Mouse (Mus musculus) lung, postnatal 4 days (tissue): ENCODE data around the gene Tpra1.

ENCODE experiments used
- DNase-seq, 2 experiments: peaks; one replicate each; pipeline ENCODE4 v3.0.0; 2021

The Tpra1 gene

DNA sequence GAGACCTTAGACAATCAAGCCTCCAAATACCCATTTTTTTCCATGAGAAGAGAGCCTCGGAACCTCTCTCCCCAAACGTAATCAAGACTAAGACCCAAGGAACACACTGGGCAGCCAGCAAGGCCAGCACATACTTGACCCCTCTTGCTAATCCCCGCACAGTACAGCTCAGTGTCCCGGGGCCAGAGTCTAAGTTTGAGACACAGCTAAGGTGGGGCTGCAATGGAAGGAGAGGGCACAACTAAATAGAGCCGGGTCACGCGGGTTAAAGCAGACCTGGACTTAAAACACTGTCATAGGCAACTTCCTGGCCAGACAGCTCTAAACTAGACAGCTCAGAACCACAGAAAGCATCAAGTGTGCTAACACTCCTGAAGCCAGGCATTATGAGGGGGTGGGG, 11.2 kb upstream of the Tpra1 start:
- DNase-seq = no peak

DNA sequence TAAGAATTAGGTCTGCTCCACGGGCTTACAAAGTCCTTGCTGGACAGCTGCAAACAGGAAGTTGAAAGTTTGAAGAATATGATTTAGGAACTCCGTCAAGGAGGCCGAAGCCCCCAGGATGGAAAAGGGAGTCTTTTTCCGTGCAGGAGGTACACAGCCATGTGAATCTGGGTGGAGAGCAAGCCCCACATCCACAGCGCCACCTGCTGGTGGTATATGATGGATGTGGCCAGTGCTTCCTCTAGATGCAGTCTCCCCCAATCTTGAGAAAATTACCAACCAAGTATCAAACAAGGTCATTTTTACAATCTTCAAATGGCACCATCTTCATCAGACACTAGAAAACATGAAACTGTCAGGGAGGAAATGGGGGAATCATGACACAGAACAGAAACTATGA, 8.5 kb upstream of the Tpra1 start:
- DNase-seq = peak in 1 of 2 experiments; percentile 67

DNA sequence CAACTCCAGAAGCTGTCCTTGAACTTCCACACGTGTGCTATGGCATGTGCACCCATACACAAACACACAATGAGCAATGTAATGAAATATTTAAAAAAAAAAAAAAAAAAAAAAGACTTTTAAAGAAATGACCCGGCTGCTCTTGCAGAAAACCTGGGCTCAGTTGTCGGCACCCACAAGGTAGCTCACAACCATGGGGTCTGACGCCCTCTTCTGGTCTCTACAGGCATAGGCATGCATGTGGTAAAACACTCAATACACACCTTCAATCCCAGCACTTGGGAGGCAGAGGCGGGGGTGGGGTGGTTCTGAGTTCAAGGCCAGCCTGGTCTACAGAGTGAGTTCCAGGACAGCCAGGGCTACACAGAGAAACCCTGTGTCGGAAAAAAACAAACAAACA, 6.1 kb upstream of the Tpra1 start:
- no peak for DNase-seq

DNA sequence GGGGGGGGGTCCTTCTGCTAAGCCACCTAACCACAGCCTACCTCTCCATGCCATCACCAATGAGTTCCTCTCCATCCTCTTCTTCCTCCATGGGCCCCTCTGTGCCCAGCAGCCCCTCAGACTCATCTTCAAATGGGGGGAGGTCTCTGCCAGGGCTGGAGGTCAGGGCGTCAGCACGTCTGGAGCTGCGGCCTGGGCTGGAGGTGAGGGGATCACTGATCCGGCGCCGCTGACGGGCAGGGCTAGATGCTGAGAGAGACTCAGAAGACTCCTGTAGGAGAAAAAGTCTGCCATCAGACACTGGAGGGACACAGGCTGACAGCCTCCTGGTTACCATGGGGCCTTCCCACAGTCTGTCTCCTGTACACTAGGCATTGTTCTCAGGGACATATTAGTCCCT, 4.8 kb upstream of the Tpra1 start:
- no peak for DNase-seq

DNA sequence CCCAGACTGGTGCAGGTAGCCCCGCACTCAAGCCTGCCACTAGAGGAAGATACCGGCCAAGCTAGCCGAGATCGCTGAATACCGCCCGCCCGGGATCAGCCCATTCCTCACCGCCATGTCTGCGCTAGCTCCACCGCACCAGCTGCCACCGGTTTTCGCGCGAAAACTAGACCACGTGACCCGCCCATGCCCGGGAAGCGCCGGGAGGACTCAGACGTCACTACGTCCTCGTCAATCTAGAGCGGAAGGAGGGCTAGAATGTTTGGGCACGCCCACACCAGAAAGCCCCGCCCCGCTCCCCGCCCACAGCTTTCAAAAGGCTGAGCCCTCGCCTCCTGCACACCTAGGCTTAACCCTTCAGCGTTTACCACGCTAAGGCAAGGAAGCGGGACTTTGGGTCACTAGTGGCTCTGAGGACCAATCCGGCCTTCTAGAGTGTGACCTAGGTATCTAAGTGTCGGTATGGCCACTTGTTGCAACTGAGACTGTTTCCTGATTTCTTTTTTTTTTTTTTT, 3.5 kb upstream of the Tpra1 start, which contains the start of gene Mcm2:
TSS of gene Mcm2 (minus strand) at position 247 of the 515 bp plus-strand sequence.
- DNase-seq = peak; percentile 95 to 97

DNA sequence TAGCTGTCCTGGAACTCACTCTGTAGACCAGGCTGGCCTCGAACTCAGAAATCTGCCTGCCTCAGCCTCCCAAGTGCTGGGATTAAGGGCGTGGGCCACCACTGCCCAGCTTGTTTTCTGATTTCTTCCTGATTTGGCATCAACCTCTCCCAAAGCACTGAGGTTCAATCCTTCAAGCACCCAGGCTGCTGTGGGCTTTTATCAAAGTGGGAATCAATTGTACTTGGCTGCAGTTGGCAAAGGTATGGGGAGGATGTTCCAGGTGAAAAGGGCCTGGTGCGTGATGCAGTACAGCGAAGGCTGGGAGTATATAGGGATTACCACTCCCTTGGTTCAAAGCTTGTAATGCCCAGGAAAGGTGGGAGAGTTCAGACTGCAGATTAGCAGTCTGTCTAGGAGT, 3.0 kb upstream of the Tpra1 start:
- DNase-seq = no peak

DNA sequence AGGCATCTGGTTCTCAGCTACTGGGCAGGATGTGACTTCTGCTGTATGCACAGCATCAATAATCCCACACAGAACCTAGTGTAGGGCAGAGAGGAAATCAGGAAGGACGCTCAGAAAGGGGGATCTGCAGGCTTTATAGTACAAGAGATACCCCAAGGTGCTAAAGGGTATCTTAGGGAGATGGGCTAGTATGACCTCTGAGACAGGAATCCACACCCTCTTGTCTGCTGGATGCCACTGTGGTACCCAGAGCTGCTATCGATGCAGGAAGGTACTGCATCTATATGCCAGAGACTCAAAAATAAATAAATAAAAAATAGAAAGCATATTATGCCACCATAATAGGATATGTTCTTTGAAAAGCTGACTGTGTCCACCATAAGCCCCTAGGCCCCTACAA, 2.4 kb upstream of the Tpra1 start:
- no peak for DNase-seq

DNA sequence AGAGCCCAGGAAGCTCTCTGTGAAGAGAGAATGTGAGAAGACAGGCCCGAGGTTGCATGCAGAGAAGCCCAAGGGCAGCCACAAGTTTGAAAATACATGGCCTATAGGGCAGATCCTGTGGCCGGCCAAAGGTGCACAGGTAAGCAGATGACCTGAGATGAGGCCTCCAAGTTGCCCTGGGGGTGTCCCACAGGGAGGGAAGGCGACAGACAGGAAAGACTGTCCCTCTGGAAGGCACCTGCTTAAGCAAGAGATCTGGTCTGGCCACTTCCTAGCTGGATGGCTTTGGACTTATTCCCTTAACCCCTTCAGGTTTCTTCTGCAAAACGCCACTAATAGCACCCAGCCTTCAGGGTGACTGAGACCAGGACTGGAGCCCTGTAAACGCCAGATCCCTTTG, 580 bp upstream of the Tpra1 start:
- no peak for DNase-seq

DNA sequence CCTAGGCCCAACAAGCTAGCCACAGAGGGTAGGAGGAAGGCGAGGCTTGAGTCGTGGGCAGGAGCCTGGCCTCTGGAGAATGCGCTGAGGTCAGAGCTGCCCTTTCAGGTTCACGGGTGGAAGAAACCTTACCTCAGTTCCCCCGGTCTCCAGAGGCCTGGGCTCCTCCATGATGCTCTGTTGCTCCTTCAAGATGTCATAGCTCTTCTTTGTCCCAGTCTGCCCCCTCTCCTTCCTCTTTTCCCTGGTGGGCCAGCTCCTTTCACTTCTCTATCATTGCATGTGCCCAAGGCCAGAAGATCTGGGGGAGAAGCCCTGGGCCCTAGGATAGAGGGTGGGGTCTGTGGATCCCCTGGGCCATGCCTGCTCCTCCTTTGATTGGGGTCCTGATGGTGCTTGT, 1.7 kb downstream of the Tpra1 start:
- DNase-seq = no peak

DNA sequence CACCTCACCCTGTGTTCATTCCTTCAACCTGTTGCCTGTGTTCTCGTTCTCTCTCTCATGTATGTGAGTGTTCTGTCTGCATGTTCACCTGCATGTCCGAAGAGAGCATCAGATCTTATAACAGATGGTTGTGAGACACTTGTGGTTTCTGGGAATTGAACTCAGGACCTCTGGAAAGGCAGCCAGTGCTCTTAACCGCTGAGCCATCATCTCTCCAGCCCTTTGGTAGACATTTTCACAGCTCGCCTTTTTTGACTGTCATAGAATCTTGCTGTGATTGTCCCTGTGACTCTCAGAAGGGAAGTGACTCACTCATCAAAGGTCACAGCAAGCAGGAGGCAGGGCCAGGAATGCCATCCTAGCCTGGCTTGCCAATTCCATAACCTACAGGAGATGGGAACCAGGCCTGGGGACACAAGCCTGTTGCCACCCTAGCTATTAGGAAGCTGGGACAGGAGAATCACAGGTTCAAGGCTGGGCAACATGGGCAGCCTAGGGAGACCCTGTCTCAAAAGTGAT, 2.5 kb downstream of the Tpra1 start:
- no peak for DNase-seq

DNA sequence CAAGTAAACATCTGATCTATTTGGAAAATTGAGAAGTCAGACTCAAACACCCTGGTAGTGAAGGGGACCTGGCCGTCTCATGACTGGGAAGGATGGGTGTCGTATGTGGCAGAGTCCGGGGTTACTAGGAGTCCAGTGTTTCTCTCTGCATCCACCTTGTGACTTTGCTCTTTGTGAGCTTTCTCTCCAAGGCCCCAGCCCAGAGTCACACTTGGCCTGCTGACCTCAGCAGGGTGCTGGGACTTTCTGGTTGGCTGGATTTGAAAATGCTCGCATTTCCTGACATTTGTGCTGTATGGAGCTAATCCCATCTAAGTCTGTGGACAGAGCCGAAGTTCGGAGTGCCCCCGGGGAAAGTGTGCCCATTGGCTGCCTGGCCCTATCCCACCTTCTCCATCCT, 3.0 kb downstream of the Tpra1 start:
- no peak for DNase-seq

DNA sequence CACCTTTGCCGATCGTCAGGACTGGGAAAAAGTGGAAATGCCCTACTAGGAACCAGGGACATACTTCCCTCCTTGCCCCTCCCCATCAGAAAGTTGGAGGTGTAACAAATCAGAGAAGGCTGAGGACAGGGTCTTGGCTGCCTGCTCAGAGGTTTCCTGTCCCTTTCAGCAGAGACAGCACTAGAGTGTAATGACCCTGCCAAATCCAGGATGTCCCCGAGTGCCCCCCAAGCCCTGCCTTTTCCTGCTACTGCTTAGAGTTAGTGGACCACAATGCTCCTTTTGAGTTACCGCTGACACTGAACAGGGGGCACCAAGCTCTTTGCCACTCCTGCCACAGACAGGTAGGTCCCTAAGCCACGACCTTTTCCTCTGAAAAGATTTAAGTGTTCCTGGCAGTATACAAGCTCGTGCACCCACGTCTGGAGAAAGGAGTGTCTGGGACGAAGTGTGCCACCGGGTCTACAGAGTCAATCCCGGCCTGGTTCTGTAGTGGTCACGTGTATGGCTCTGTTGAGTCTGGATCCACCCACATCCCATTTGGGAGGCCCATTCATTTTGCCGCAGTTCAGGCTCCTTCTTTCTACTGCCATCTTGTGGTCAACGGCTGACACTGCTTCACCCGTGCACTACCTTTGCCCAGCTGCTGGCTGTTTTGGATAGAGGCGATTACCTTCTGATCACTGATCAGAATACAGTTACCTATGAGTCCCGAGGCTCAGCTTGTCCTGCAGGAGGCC, 4.5 kb downstream of the Tpra1 start:
- DNase-seq = peak; percentile 72 to 76

DNA sequence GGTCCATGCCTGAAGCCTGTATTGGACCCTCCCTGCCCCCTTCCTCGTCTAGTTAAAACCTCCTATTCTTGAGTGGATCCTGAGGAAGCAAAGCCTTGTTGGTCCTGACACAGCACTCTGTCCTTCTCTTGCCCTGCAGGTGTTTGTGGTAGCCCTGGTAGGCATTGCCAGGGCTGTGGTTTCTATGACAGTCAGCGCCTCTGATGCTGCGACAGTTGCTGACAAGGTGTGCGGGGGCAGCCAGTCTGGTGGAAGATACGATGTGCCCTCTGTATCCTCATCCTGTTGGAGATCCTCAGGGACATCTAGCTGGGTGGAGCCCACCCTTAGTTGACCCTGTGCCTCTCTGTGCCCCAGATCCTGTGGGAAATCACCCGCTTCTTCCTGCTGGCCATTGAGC, 7.1 kb downstream of the Tpra1 start:
- DNase-seq = no peak

DNA sequence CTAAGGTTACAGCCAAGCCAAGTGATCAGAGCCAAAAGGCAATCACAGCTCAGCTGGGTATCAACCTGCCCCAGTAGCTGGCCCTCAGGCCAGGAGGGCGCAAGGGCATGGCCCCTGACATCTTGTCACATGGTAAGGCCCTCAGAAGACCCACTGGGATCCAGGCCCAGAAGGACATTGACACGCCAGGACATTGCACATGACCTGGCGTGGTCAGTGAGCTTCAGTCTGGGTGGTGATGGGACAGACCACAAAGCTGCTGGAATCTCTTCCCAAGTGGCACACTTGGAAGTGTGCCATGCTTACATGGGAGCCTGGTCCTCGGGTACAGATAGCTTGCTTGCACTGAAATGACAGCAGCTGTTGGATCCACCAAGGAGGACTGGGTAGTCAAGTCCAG, 11.0 kb downstream of the Tpra1 start:
- DNase-seq = peak in 1 of 2 experiments; percentile 56

DNA sequence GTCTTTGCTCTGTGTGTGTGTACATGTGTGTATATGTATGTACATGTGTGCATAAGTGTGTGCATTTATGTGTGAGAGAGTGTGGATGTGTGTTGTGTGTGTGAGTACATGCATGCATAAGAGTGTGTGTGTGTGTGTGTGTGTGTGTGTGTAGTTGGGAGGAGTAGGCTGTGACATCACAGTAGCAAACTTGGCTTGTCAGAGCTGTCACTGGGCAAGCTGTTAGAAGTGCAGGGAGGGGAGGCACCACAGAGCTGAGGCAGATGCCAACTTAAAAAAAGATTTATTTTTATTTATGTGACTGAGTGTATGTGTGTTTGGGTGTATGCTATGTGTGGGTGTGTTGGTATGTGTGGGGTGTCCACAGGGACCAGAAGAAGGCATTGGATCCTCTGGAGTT, 11.4 kb downstream of the Tpra1 start:
- no peak for DNase-seq

DNA sequence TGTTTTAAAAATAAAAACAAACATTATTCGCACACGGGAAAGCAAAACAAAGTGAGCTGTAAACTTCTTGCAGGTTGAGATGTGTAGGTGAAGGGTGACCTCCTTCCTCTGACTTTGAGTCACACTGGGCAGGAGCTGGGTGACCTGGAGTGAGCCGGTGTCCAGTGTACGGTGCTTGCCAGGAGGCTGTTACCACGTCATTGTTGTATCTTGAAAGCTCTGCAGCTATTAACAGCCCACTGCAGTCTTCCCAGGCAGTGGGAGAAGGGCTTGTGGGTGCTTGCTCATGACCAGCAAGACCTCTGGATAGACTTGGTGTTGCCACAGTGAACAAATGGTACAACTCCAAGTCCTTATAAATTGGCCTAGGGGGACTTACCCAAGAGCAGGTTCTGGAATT, 12.7 kb downstream of the Tpra1 start:
- DNase-seq = no peak

DNA sequence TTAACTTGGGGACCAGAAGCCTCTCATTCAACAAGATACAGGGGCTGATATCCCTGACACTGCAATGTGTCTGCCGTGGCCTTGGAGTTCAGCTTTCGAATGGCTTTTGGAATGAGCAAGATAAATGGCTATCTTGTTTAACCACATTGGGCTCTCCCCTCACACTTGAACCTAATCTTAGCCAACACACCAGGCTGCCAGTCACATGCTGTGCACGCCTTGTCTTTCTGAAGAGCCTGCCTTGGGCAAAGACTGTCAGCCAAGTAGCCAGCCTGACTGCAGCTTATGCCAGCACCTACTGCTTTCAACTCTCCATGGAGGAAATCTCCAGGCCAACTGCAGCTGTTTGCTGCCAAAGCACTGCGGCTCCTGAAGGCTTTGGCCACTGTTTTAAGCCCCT, 13.5 kb downstream of the Tpra1 start:
- no peak for DNase-seq

DNA sequence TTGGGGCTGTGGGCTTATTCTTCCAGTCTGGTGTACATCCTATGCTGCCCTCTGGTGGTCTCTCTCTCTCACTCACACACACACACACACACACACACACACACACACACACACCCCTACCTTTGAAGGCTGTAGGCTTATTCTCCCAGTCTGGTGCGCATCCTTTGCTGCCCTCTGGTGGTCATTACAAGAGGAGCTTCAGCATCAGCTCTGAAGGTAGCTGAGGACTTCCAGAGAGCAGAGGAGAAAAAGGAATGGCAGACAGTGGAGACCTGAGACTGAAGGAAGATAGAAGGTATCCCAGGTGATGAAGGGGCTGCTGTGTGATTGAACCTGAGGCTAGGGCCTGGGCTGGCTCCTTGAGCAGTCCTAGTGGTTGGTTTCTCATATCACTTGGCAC, 14.1 kb downstream of the Tpra1 start:
- DNase-seq = peak in 1 of 2 experiments; percentile 58

DNA sequence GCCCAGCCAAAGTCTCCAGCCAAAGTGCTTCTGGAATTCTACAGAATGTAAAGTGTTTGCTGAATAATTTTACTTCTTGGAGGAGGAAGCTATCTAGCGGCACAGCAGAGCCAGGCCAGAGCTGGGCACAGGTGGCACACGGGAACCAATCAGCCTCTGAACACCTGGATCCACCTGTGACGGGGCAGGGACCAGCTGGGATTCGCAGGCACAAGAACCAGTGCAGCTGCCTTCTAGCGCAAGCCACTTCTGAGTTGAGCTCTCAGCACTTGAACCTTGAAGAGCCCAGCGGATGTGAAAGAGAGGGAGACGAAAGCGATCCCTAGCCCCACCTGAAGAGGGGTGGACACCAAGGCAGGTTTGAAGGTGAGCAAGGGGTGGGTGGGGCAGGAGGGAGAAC, 16.8 kb downstream of the Tpra1 start:
- DNase-seq = peak in 1 of 2 experiments; percentile 66

DNA sequence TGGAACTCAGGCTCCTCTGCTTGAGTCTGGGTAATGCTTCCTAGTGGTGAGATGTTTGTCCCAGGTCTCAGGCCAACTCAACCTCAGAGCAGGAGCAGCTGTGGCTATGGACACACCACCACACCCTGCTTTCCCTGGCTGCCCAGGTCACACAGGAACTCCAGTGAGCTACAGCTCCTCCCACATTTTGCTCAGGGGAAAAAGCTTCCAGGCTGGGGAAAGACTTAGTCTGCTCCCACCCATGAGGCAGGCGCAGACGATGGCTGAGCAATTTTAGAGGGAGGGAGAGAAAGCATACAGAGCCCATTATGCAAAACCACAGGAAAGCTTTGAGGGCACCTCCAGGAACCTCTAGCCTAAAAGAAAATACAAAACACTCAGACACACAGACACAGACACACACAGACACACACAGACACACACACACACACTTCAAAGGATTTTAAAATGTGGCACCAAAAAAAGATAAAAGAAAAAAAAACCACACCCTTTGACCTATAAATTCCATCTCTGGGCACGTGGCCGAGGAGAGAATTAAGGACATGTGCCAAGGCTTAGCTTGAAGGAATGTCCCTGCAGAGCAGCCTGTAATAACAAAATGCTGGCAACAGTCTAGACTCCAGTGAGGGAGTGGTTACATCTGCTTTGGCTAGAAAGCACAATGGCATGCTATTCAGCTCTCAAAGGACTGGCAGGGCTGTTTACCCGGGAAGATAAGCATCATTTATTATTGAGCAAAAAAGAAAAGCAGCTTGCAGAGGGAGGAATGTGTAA, 22.6 kb downstream of the Tpra1 start:
- DNase-seq = peak; percentile 82 to 89

DNA sequence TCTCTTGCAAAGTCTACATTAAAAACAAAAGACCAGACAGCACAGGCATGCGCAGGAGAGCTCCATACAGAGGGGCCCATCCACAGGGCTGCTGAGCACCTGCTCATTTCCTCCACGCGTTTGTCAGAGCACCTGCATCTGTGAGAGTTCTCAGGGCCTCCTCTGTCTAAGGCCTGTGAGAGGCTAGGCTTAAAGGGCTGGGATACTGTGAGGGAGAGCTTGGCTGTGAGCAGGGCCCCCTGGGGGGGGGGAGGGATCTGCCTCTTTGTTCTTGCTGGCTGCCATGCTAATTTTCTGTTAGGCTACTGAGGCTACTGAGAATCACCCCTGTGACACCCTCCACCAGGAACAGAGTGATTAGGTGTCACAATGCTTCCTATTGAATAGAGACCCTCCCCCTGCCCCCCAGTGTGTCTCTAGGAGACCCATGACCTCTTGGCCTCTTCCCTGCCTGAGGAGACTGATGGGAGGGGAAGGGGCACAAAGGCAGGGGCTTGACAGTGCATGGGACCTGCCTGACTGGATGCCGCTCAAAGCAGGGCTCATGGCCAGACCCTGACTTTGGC, 23.7 kb downstream of the Tpra1 start:
- no peak for DNase-seq

DNA sequence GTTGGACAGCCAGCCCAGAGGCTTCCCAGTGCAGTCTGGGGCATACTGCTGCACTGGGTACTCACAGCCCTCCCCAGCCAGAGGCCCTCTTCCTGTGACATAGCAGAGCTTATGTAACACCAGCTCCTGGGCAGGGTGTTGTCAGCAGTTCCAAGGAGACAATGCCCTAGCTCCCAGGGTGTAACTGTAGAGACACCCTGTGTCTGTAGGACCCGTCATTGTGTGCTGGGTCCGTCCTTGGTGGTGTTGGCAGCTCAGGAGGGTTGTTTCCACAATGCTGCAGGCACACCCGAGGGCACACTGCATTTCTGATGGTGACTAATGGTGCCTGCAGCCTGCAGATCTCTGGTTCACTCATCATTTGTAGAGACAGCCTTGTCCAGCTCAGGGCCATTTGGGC, 24.8 kb downstream of the Tpra1 start:
- DNase-seq = peak in 1 of 2 experiments; percentile 71

DNA sequence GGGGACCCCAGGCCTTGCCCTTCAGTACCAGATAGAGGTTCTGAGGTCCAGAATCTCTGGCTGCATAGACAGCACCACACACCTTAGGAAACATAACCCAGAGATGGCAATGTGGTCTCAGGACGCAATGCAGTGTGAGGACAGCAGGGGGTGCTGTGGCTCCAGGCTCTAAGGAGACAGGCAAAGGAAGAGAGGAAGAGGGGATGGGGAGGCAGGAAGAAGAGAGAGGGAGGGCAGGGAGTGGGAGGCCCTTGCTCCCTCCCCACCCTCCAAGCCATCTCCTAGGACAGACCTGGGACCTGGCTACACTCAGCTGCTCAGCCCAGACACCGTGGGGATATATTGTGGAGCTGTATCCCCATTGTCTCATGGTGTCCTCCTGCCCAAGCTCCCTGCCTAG, 25.5 kb downstream of the Tpra1 start:
- DNase-seq = peak; percentile 80 to 86

DNA sequence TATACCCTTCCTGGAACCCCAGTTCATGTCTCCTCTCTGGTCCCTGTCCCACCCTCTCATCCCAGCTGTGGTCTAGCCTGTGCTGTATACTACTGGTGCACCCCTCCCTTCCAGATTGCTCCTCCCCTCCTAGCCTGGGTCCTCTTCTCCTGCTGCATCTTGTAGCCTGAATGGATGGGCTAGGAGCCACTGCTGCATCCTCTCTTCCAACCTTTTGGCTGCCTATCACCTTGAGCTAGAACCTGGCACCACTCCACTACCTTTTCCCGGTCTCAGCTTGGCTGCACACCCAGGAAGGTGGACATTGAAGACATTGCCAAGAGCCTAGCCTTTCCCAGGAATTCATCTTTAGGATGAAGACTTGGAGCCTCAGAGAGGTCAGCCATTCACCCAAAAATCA, 26.0 kb downstream of the Tpra1 start:
- peak in 1 of 2 experiments; percentile 23 for DNase-seq
